Mouse (Mus musculus) intestine, postnatal 0 days (tissue): Measurements from ENCODE around the gene Gp9. TPM values are rescaled to one million over a fixed set of nuclear protein-coding genes. Genes with fewer than 3 reads are reported as not detected.

Source experiments
- ATAC-seq: fragments of 200-750 bp; cut with Nextera tagmentation; 2 replicates; pipeline ENCODE4 v1.8.0; 2017; ENCODE audit warnings: mild to moderate bottlenecking, moderate TSS enrichment, moderate library complexity
- H3K27ac ChIP-seq: fragments of 300-500 bp; sonication (generic); 2 replicates; pipeline ENCODE4 v1.5.1; 2014; ENCODE audit warnings: mild to moderate bottlenecking, low read depth, low read length, moderate library complexity
- H3K27me3 ChIP-seq: fragments of 300-500 bp; sonication (generic); replicated peaks from 2 replicates; pipeline ENCODE4 v1.6.1; 2014; ENCODE audit warnings: low read length, mixed read lengths; ENCODE audit not compliant: control insufficient read depth, insufficient read depth
- H3K36me3 ChIP-seq: fragments of 300-500 bp; sonication (generic); 2 replicates; pipeline ENCODE4 v1.6.1; 2014; ENCODE audit warnings: mild to moderate bottlenecking, moderate library complexity; ENCODE audit not compliant: control insufficient read depth, insufficient read depth
- H3K4me1 ChIP-seq: fragments of 300-500 bp; sonication (generic); replicated peaks from 2 replicates; pipeline ENCODE4 v1.6.1; 2014; ENCODE audit warnings: antibody characterized with exemption, low read length, mixed read lengths; ENCODE audit not compliant: control insufficient read depth, insufficient read depth
- H3K4me2 ChIP-seq: fragments of 300-500 bp; sonication (generic); replicated peaks from 2 replicates; pipeline ENCODE4 v1.6.1; 2014; ENCODE audit warnings: low read depth, mild to moderate bottlenecking, moderate library complexity
- H3K4me3 ChIP-seq: fragments of 300-500 bp; sonication (generic); 2 replicates; pipeline ENCODE4 v1.5.1; 2014; ENCODE audit warnings: low read depth, low read length
- H3K9ac ChIP-seq: fragments of 300-500 bp; sonication (generic); 2 replicates; pipeline ENCODE4 v1.6.1; 2014; ENCODE audit warnings: mild to moderate bottlenecking, low read depth, low read length
- H3K9me3 ChIP-seq: fragments of 300-500 bp; sonication (generic); 2 replicates; pipeline ENCODE4 v1.6.1; 2016; ENCODE audit warnings: mixed run types; ENCODE audit not compliant: control insufficient read depth
- CTCF ChIP-seq: sonication (generic); IDR thresholded peaks from 2 replicates; pipeline ENCODE4 v1.5.1; 2016; ENCODE audit warnings: low read depth, mild to moderate bottlenecking, control low read depth, antibody characterized with exemption, moderate library complexity
- WGBS: fragments of 180-500 bp; shearing (Covaris S2); extraction: QIAGEN DNeasy Blood & Tissue Kit; methylation state at CpG from one replicate; pipeline ENCODE4 v1.1.7; 2014; 5-methylcytosine and 5-hydroxymethylcytosine counted together
- polyA plus RNA-seq: library from polyadenylated mRNA; unstranded; fragments of >200 nt; fragmentation: Nextera tagmentation; extraction: Ambion mirVana; gene quantifications from 2 replicates; pipeline ENCODE4 v1.2.1, GENCODE M21; 2015

Gp9 gene
- polyA plus RNA-seq, 1 experiment from 2014 or later, result 2.3 TPM

- H3K4me1 ChIP-seq, result 0 out of 2 replicates have a peak, but pooled peaks cover 3% of the 10 kb centered on the region
- no peak for ATAC-seq
- WGBS, result 70% methylated on average over 2 of the region's 2 CpGs
- TF ChIP-seq CTCF, result no peak
- no peaks in the 10 kb centered on the region for H3K9me3 ChIP-seq
- H3K9ac ChIP-seq, result no peak overlapping the region
- H3K27ac ChIP-seq, result no peak overlapping the region
- no peak overlapping the region for H3K4me2 ChIP-seq
- H3K36me3 ChIP-seq, result no peaks in the 10 kb centered on the region
- H3K27me3 ChIP-seq, result no peaks in the 10 kb centered on the region
- H3K4me3 ChIP-seq, result no peak overlapping the region
Observed at GRCm38 (mm10) chr6:87746849-87747248, 31.0 kb upstream of the Gp9 start.

- Histone ChIP-seq H3K9me3 (no peaks in the 10 kb centered on the region), H3K4me2 (no peak overlapping the region), H3K27ac (no peak overlapping the region), H3K4me3 (no peak overlapping the region), H3K27me3 (no peaks in the 10 kb centered on the region), H3K9ac (no peak overlapping the region), H3K36me3 (no peaks in the 10 kb centered on the region), H3K4me1 (0 out of 2 replicates have a peak, but pooled peaks cover 3% of the 10 kb centered on the region)
- no peak for ATAC-seq
- 84% methylated on average over 2 of the region's 2 CpGs for WGBS
- no peak for TF ChIP-seq CTCF
Observed at GRCm38 (mm10) chr6:87748078-87748477, 29.8 kb upstream of the Gp9 start.

- H3K9ac ChIP-seq, result no peak overlapping the region
- WGBS, result 83% methylated on average over 6 of the region's 6 CpGs
- no peak overlapping the region for H3K4me2 ChIP-seq
- H3K4me3 ChIP-seq, result no peak overlapping the region
- H3K27me3 ChIP-seq, result no peaks in the 10 kb centered on the region
- no peak overlapping the region for H3K27ac ChIP-seq
- 0 out of 2 replicates have a peak, but pooled peaks cover 3% of the 10 kb centered on the region for H3K4me1 ChIP-seq
- no peak for ATAC-seq
- TF ChIP-seq CTCF, result no peak
- H3K9me3 ChIP-seq, result no peaks in the 10 kb centered on the region
- H3K36me3 ChIP-seq, result no peaks in the 10 kb centered on the region
Observed at GRCm38 (mm10) chr6:87748531-87748930, 29.3 kb upstream of the Gp9 start.

GRCm38 (mm10) chr6:87750184-87750910 lies 27.5 kb upstream of the Gp9 start:
- TF ChIP-seq CTCF, result no peak
- ATAC-seq, result no peak
- Histone ChIP-seq H3K4me2 (no peak overlapping the region), H3K9ac (no peak overlapping the region), H3K36me3 (no peaks in the 10 kb centered on the region), H3K4me1 (0 out of 2 replicates have a peak, but pooled peaks cover 2% of the 10 kb centered on the region), H3K9me3 (no peaks in the 10 kb centered on the region), H3K4me3 (no peak overlapping the region), H3K27me3 (no peaks in the 10 kb centered on the region), H3K27ac (no peak overlapping the region)
- 89% methylated on average over 8 of the region's 8 CpGs for WGBS

GRCm38 (mm10) chr6:87751574-87751973 lies 26.3 kb upstream of the Gp9 start:
- Histone ChIP-seq H3K36me3 (no peaks in the 10 kb centered on the region), H3K9ac (no peak overlapping the region), H3K4me1 (no peaks in the 10 kb centered on the region), H3K27me3 (no peaks in the 10 kb centered on the region), H3K9me3 (no peaks in the 10 kb centered on the region), H3K4me2 (no peak overlapping the region), H3K4me3 (no peak overlapping the region), H3K27ac (no peak overlapping the region)
- WGBS, result 88% methylated on average over 6 of the region's 6 CpGs
- TF ChIP-seq CTCF, result no peak
- ATAC-seq, result no peak

- no peak for TF ChIP-seq CTCF
- H3K27ac ChIP-seq, result no peak overlapping the region
- H3K4me1 ChIP-seq, result 0 out of 2 replicates have a peak, but pooled peaks cover 3% of the 10 kb centered on the region
- no peak for ATAC-seq
- no peaks in the 10 kb centered on the region for H3K9me3 ChIP-seq
- H3K27me3 ChIP-seq, result no peaks in the 10 kb centered on the region
- H3K4me2 ChIP-seq, result no peak overlapping the region
- WGBS, result 90% methylated on average over 4 of the region's 4 CpGs
- H3K4me3 ChIP-seq, result no peak overlapping the region
- H3K9ac ChIP-seq, result no peak overlapping the region
- H3K36me3 ChIP-seq, result no peaks in the 10 kb centered on the region
Observed at GRCm38 (mm10) chr6:87755196-87755595, 22.7 kb upstream of the Gp9 start.

GRCm38 (mm10) chr6:87756896-87757295 lies 21.0 kb upstream of the Gp9 start:
- 89% methylated on average over 8 of the region's 8 CpGs for WGBS
- H3K4me3 ChIP-seq, result no peak overlapping the region
- TF ChIP-seq CTCF, result no peak
- no peaks in the 10 kb centered on the region for H3K27me3 ChIP-seq
- H3K36me3 ChIP-seq, result no peaks in the 10 kb centered on the region
- no peak overlapping the region for H3K27ac ChIP-seq
- H3K9me3 ChIP-seq, result no peaks in the 10 kb centered on the region
- no peak overlapping the region for H3K9ac ChIP-seq
- no peak overlapping the region for H3K4me2 ChIP-seq
- 0 out of 2 replicates have a peak, but pooled peaks cover 3% of the 10 kb centered on the region for H3K4me1 ChIP-seq
- no peak for ATAC-seq
